Mouse (Mus musculus) WW6 (cell line): Measurements from ENCODE around the gene Vsig8.
A peak's percentile ranks its signal among the peaks of the same experiment; 100 is the strongest.

Source experiments
- DNase-seq: peaks from one replicate; pipeline ENCODE4 v3.0.0-alpha.2; 2013; ENCODE audit warnings: low read depth, low spot score

Gene Vsig8

GRCm38 (mm10) chr1:172528701-172529100 is 27.0 kb upstream of the Vsig8 start:
- DNase-seq: no peak

GRCm38 (mm10) chr1:172530544-172531220 is 25.1 kb upstream of the Vsig8 start:
- no peak for DNase-seq

GRCm38 (mm10) chr1:172532551-172532950 is 23.2 kb upstream of the Vsig8 start:
- DNase-seq: no peak

- DNase-seq: no peak
Measured at GRCm38 (mm10) chr1:172535116-172535515, 20.6 kb upstream of the Vsig8 start.

GRCm38 (mm10) chr1:172539827-172540226 is 15.9 kb upstream of the Vsig8 start:
- no peak for DNase-seq

GRCm38 (mm10) chr1:172540283-172540820 is 15.4 kb upstream of the Vsig8 start:
- DNase-seq: no peak

GRCm38 (mm10) chr1:172546062-172546461 is 9.7 kb upstream of the Vsig8 start:
- DNase-seq: no peak

GRCm38 (mm10) chr1:172548501-172548900 is 7.2 kb upstream of the Vsig8 start:
- DNase-seq: no peak

- DNase-seq: no peak
Measured at GRCm38 (mm10) chr1:172549314-172549713, 6.4 kb upstream of the Vsig8 start.

- no peak for DNase-seq
Measured at GRCm38 (mm10) chr1:172549717-172550116, 6.0 kb upstream of the Vsig8 start.

GRCm38 (mm10) chr1:172550551-172550951 is 5.2 kb upstream of the Vsig8 start:
- DNase-seq: peak; percentile 79

GRCm38 (mm10) chr1:172551009-172551408 is 4.7 kb upstream of the Vsig8 start:
- DNase-seq: no peak

GRCm38 (mm10) chr1:172552623-172553022 is 3.1 kb upstream of the Vsig8 start:
- no peak for DNase-seq

GRCm38 (mm10) chr1:172562641-172563464 is 7.1 kb downstream of the Vsig8 start:
- peak; percentile 57 for DNase-seq

- DNase-seq: no peak
Measured at GRCm38 (mm10) chr1:172563465-172563828, 7.7 kb downstream of the Vsig8 start.

GRCm38 (mm10) chr1:172566131-172566530 is 10.4 kb downstream of the Vsig8 start:
- DNase-seq: no peak

- no peak for DNase-seq
Measured at GRCm38 (mm10) chr1:172567758-172568157, 12.0 kb downstream of the Vsig8 start.

- DNase-seq: no peak
Measured at GRCm38 (mm10) chr1:172580116-172580515, 24.4 kb downstream of the Vsig8 start.

GRCm38 (mm10) chr1:172582436-172582835 is 26.7 kb downstream of the Vsig8 start:
- DNase-seq: no peak

- no peak for DNase-seq
Measured at GRCm38 (mm10) chr1:172584271-172584670, 28.5 kb downstream of the Vsig8 start.

- DNase-seq: no peak
Measured at GRCm38 (mm10) chr1:172585026-172585425, 29.3 kb downstream of the Vsig8 start.

- no peak for DNase-seq
Measured at GRCm38 (mm10) chr1:172585612-172586567, 30.2 kb downstream of the Vsig8 start.
